Mouse (Mus musculus) gastrocnemius, adult 8-10 months (tissue): ENCODE measurements at regions not wholly inside any gene's neighbourhood (a gene's known extent, or its start where the extent isn't known, plus 50 kb on each side); places are given as distances from the start of the nearest gene placed in this dataset.

Experiments used
- DNase-seq, 2 experiments: peaks; one replicate each; pipeline ENCODE4 v3.0.0; 2022; ENCODE audit warnings: low spot score in 2 of 2

DNA sequence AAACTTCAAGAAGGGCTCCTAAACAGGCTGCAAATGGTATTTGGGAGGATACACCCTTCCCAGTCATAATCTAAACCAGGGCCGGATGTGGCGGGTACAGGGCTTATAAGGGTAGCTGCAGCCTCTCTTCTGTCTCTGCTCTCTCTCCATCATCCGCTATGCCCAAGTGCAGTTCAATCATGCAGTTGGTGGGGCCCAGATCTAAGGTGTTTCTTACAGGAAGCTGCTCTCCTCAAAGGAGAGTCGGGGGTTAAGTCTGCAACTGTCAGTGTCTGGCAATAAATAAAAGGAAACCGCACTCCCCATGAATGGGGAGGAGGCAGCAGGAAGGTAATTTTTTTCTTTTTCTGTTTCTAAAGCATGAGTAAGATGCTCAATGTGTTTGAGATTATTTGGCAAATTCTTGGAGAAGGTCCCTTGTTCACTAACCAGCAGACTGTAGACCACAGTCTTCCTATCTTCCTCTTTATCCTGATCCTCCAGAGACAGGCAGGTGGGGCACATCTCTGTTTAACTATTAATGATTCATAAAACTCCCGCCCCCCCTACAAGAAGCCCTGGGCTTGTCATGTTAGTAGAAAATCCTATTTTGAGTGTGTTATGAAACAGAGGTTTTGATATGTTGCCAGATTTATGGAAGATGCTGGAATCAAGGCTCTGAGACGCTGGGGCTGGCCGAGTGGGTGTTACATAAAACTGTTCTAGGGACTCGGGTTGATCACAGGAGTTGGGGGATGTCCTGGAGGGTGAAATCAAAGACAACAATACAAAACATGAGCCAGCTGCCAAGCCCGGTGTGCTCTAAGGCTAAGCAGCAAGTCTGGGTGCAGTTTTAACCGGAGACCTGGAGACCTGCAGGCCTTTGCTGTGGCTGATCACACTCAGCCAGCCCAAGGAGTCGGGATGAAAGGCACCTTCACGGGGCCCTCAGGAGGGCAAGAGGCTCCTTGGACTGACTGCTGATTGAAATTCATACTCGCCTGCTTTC is 69.3 kb upstream of the Irf2bp2 start:
- DNase-seq = peak in 1 of 2 experiments; percentile 54

DNA sequence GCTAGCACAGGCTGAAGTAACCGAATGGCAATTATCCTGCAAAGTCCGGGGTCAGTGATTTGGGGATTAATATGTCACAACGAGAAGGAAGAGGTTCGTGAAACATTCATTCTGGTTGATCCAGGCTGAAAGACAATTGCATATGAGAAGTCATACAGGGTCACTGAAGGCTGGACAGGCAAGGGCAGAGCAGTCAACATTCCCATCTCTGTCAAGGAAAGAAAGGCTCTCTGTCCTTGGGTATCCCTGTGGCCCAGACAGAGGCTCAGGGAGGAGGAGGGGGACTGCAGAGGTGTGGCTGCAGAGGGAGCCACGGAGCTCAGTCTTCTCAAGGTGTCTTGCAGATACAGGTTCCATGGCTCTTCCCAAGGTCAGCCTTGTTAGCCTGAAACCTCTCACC is 68.4 kb upstream of the Irf2bp2 start:
- no peak for DNase-seq

GRCm38 (mm10) chr8:126661511-126662142 is 67.8 kb upstream of the Irf2bp2 start:
- no peak for DNase-seq

DNA sequence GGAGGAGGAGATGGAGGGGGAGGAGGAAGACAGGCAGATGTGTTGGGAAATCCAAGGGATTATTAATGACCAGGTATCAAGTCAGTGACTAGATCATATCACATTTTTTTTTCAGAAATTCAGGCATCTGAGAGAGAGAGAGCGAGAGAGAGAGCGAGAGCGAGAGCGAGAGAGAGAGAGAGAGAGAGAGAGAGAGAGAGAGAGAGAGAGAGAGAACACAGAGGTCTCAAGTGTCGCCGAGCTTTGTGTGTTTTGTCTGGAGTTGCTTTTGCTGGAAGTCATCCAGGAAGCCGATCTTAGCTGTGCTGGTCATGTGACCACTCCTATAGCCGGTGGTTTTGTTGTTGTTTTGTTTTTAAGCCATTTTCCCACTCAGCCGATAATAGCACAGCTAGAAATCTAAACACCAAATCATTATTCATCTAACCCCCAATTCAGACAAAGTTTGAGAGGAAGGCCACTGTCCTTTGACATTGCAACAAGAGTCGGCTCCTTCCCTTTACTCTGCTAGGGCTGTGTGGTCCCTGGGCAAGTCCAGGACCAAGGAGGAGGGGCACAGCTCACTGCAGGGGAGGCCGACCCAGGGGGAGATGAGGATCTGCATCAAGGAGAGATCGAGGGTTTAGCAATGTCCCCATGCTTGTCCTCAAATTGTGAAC is 67.0 kb upstream of the Irf2bp2 start:
- DNase-seq = no peak

DNA sequence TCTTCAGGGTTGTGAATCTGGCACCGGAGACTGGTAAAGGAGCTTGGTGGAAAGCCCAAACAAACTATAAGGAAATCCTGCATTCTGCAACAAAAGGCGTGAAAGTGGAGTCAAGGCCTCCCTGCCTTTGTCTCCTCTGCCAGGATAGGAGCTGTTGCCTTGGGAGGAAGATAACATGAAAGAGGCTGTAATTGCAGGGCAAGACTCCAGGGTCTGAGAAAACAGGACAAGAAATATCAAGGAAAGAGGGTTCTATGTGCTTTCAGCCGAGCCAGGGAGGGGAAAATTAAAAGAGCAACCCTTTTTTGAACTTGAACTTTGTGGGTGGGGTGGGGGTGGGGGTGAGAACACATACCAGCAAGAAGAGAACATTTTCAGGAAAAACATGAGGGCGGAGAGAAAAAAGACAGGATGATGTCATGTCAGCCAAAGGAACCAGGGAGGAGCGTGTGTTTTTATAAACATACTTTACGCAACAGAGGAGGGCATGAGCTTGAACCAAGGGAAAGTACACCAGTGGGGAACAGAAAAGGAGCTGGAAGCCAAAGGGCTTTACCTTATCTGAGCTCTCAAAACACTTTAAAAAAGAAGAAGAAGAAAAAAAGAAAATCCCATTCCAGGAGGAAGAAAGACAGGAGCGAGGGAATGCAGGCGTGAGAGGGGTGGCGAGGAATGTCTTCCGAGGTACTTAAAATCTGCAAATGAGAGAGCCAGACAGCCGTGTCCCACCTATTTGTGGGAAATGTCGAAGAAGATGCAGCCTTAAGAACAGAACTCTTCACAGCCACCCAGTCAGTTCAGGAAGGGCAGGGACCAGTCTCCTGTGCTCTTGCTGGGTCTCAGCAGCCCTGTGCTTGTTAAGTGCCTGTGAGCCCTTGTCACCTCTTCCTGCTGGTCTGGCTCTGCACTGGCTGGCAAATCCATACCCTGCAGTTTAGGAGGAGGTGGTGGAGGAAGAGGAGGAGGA is 66.2 kb upstream of the Irf2bp2 start:
- DNase-seq = no peak

GRCm38 (mm10) chr8:126657546-126657945 is 63.8 kb upstream of the Irf2bp2 start:
- DNase-seq = no peak

DNA sequence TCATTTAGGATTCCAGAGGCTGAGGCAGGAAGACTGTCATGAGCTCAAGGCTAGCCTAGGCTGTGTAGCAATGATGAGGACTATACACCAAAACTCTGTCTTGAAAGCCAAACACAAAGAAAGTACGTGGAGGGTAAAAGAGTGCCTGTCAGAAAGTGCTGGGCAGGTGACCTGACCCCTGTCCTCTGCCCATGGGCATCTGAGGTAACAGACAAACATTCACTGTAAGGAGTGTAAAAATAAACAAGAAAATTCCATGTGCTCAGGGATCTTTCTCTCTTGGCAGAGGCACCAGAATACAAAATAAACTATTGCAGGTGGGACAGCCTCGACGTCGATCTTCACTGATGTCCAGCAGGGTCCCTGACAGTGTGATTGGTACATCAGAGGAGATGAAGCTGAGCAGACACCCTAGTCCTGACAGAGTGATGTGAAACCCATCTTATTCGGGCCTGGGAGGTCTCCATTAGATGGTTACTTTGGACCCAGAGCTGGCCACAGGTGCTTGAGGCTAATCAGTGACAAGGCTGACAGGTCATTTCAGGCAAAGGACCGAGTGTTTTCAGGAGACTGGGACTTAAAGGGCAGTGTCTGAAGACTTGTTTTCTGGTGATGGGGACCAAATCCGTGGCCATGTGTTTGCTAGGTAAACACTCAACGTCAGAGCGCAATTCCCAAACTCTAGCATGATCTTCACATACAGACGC is 62.9 kb upstream of the Irf2bp2 start:
- no peak for DNase-seq

- DNase-seq = no peak
Measured at GRCm38 (mm10) chr8:126655565-126655964, 61.8 kb upstream of the Irf2bp2 start.

GRCm38 (mm10) chr8:126654353-126654752 is 60.6 kb upstream of the Irf2bp2 start:
- no peak for DNase-seq

- no peak for DNase-seq
Measured at GRCm38 (mm10) chr8:126652151-126652550, 58.4 kb upstream of the Irf2bp2 start.

DNA sequence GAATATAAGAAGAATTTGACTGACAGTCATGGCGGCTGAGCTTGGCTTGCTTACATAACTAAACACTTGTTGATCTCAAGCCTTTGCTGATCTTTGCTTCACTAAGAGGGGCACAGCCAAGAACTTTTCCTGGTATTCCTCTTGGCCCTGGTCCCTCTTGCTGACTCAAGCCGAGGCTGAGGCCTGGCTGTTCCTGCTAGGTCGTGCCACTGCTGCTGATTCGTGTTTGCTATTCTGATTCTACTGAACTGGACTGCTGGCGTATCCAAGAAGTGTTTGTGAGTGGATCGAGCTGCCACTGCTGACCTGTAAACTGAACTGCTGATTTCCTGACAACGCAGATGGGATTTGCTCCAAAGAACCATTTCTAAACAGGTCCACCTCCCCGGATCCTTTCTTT is 57.2 kb upstream of the Irf2bp2 start:
- DNase-seq = no peak

GRCm38 (mm10) chr8:126649305-126649704 is 55.5 kb upstream of the Irf2bp2 start:
- DNase-seq = no peak

DNA sequence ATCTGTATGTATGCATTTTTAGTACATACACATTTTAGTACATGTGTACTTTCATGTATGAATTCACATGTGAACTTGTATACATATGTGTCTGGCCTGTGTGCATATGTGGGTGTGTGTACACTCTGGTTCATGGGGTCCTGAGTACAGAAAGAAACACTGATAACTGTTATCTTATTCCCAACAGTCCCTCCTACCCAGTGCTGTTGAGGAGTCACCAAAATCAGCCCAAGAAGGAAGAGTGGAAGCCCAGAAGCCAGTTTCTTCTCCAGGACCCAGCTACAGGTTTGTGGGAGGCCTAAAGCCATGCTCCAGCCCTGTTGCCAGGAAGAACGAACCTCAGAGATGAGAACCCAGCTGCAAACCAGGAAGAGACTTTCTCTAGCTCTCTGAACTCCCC is 53.6 kb upstream of the Irf2bp2 start:
- no peak for DNase-seq

- no peak for DNase-seq
Measured at GRCm38 (mm10) chr8:126646604-126647311, 53.0 kb upstream of the Irf2bp2 start.

DNA sequence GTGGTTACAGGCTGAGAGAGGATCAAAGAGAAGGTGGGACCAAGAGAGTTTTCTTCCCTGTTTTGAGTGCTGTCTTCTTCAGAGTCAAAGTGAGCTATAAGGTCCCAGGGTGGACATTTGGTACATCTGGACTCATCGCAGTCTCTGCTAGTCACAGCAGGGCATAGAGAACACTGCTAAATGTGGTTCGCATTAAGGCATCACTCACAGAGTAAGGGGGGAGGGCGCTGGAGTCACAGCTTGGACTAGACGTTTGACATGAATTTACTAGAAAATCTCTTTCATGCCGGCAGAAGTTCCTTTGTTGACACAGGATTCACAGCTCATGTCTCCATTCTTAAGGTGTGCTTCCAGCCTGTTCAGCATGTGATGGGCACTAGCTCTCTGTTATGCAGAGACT is 50.4 kb upstream of the Irf2bp2 start:
- DNase-seq = no peak
